Mouse (Mus musculus) liver, embryonic 13.5 days (tissue): ENCODE measurements around the gene Rab8a. TPM values are rescaled to one million over a fixed set of nuclear protein-coding genes. Genes with fewer than 3 reads are reported as not detected.

ENCODE experiments used
- ATAC-seq: fragments of 200-750 bp; cut with Nextera tagmentation; 2 replicates; pipeline ENCODE4 v1.8.0; 2017; ENCODE audit warnings: low read depth, mild to moderate bottlenecking, moderate number of reproducible peaks, moderate library complexity
- DNase-seq: peaks from one replicate; pipeline ENCODE4 v3.0.0; 2022
- H3K27ac ChIP-seq: fragments of 300-500 bp; sonication (generic); 2 replicates; pipeline ENCODE4 v1.5.1; 2015; ENCODE audit warnings: moderate library complexity, mild to moderate bottlenecking, inconsistent platforms
- H3K27me3 ChIP-seq: fragments of 300-500 bp; sonication (generic); 2 replicates; pipeline ENCODE4 v1.6.1; 2015; ENCODE audit warnings: mild to moderate bottlenecking, inconsistent platforms
- H3K36me3 ChIP-seq: fragments of 300-500 bp; sonication (generic); 2 replicates; pipeline ENCODE4 v1.6.1; 2015; ENCODE audit warnings: mild to moderate bottlenecking, inconsistent platforms
- H3K4me1 ChIP-seq: fragments of 300-500 bp; sonication (generic); replicated peaks from 2 replicates; pipeline ENCODE4 v1.6.1; 2015; ENCODE audit warnings: inconsistent platforms
- H3K4me2 ChIP-seq: fragments of 300-500 bp; sonication (generic); 2 replicates; pipeline ENCODE4 v1.6.1; 2015; ENCODE audit warnings: inconsistent platforms, mild to moderate bottlenecking, moderate library complexity
- H3K4me3 ChIP-seq: fragments of 300-500 bp; sonication (generic); replicated peaks from 2 replicates; pipeline ENCODE4 v1.5.1; 2015; ENCODE audit warnings: mild to moderate bottlenecking, inconsistent platforms
- H3K9ac ChIP-seq: fragments of 300-500 bp; sonication (generic); 2 replicates; pipeline ENCODE4 v1.6.1; 2015; ENCODE audit warnings: mild to moderate bottlenecking, inconsistent platforms
- H3K9me3 ChIP-seq: fragments of 300-500 bp; sonication (generic); replicated peaks from 2 replicates; pipeline ENCODE4 v1.6.1; 2016; ENCODE audit warnings: inconsistent platforms
- WGBS: fragments of 180-500 bp; shearing (Covaris S2); methylation state at CpG from one replicate; pipeline ENCODE4 v1.1.7; 2015; ENCODE audit not compliant: insufficient replicate concordance; 5-methylcytosine and 5-hydroxymethylcytosine counted together
- polyA plus RNA-seq: library from polyadenylated mRNA; unstranded; fragments of >200 nt; fragmentation: Nextera tagmentation; extraction: Ambion mirVana; gene quantifications from 2 replicates; pipeline ENCODE4 v1.2.1, GENCODE M21; 2015

Gene Rab8a
- polyA plus RNA-seq, 1 experiment from 2014 or later: 75.4 TPM

DNA sequence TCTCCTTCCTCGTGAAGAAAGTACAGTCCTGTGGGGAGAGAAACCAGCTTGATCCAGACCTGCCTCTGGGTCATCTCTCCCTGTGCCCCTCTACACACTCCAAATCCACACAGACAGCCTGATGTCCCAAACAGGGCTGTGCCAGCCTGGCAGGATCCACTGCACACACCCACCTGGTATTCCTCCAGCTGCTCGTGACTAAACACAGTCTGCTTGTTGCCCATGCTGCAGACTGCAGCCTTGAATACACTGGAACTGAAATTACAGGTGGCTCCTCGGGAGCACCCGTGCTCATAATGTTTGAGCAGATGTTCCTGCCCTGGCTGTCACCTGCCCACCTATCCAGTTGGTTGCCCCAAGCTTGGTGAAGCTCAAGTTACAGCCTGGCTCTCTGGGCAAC is 51.8 kb downstream of the Rab8a start, which contains the start of gene Cib3:
TSS of gene Cib3 (minus strand) at position 87 of the 400 bp plus-strand sequence.
- H3K27ac ChIP-seq: no peak within 1 kb of the TSS
- H3K9me3 ChIP-seq: no peaks in the 10 kb centered on the region
- H3K9ac ChIP-seq: no peak within 1 kb of the TSS; the same call in 1 of the 2 replicates
- H3K27me3 ChIP-seq: no peaks in the 10 kb centered on the region
- no peak for ATAC-seq
- H3K4me2 ChIP-seq: no peak within 1 kb of the TSS
- H3K4me3 ChIP-seq: no peak within 1 kb of the TSS
- 41% methylated on average over 4 of the region's 4 CpGs for WGBS
- 0 out of 2 replicates have a peak, but pooled peaks cover 3% of the 10 kb centered on the region for H3K4me1 ChIP-seq
- no peak for DNase-seq
- no peaks in the 10 kb centered on the region for H3K36me3 ChIP-seq

DNA sequence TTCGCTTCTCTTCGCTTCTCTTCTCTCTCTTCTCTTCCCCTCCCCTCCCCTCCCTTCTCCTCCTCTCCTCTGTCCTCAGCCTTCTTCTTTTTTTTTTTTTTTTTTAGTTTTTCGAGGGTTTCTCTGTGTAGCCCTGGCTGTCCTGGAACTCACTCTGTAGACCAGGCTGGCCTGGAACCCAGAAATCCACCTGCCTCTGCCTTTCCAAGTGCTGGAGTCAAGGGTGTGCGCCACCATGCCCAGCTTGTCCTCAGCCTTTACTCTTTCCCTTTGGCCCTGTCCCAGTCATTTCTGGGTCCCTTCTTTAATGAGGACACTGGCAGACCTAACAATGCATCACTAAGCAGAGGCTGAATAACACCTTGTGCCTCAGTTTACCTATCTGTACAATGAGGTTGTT is 52.5 kb downstream of the Rab8a start, which contains the start of gene Gm11034:
TSS of gene Gm11034 (minus strand) at position 101 of the 400 bp plus-strand sequence.
- H3K27ac ChIP-seq: no peak within 1 kb of the TSS
- no peak within 1 kb of the TSS for H3K4me2 ChIP-seq
- no peak within 1 kb of the TSS for H3K4me3 ChIP-seq
- no peaks in the 10 kb centered on the region for H3K36me3 ChIP-seq
- 82% methylated on average over 3 of the region's 4 CpGs for WGBS
- DNase-seq (no peak), ATAC-seq (no peak)
- no peak within 1 kb of the TSS for H3K9ac ChIP-seq
- no peaks in the 10 kb centered on the region for H3K9me3 ChIP-seq
- no peaks in the 10 kb centered on the region; the same call in 1 of the 2 replicates for H3K27me3 ChIP-seq
- H3K4me1 ChIP-seq: 0 out of 2 replicates have a peak, but pooled peaks cover 3% of the 10 kb centered on the region

- no peak overlapping the region for H3K27ac ChIP-seq
- WGBS: 42% methylated on average over 2 of the region's 2 CpGs
- H3K4me2 ChIP-seq: no peak overlapping the region
- no peaks in the 10 kb centered on the region; the same call in 1 of the 2 replicates for H3K27me3 ChIP-seq
- no peak for DNase-seq
- H3K9me3 ChIP-seq: no peaks in the 10 kb centered on the region
- H3K36me3 ChIP-seq: no peaks in the 10 kb centered on the region
- no peak overlapping the region for H3K9ac ChIP-seq
- H3K4me3 ChIP-seq: no peak overlapping the region
- no peak for ATAC-seq
- 0 out of 2 replicates have a peak, but pooled peaks cover 9% of the 10 kb centered on the region for H3K4me1 ChIP-seq
Observed at GRCm38 (mm10) chr8:72215060-72215459, 54.1 kb downstream of the Rab8a start.

GRCm38 (mm10) chr8:72215871-72216270 is 54.9 kb downstream of the Rab8a start:
- DNase-seq: no peak
- no peak for ATAC-seq
- Histone ChIP-seq H3K9me3 (no peaks in the 10 kb centered on the region), H3K4me3 (no peak overlapping the region), H3K9ac (no peak overlapping the region), H3K36me3 (no peaks in the 10 kb centered on the region), H3K27me3 (no peaks in the 10 kb centered on the region; the same call in 1 of the 2 replicates), H3K27ac (no peak overlapping the region), H3K4me2 (no peak overlapping the region), H3K4me1 (peaks cover 17% of the 10 kb centered on the region)
- WGBS: 9% methylated on average over 1 of the region's 1 CpGs

GRCm38 (mm10) chr8:72218781-72219540 is 58.0 kb downstream of the Rab8a start:
- peak overlapping the region; percentile 72 for H3K4me2 ChIP-seq
- ATAC-seq: no peak
- DNase-seq: no peak
- H3K27ac ChIP-seq: no peak overlapping the region
- 71% methylated on average over 10 of the region's 10 CpGs for WGBS
- peaks cover 26% of the 10 kb centered on the region for H3K4me1 ChIP-seq
- no peaks in the 10 kb centered on the region for H3K9me3 ChIP-seq
- no peak overlapping the region for H3K9ac ChIP-seq
- peak overlapping the region; percentile 78 for H3K4me3 ChIP-seq
- peaks cover 30% of the 10 kb centered on the region for H3K36me3 ChIP-seq
- no peaks in the 10 kb centered on the region; the same call in 1 of the 2 replicates for H3K27me3 ChIP-seq

DNA sequence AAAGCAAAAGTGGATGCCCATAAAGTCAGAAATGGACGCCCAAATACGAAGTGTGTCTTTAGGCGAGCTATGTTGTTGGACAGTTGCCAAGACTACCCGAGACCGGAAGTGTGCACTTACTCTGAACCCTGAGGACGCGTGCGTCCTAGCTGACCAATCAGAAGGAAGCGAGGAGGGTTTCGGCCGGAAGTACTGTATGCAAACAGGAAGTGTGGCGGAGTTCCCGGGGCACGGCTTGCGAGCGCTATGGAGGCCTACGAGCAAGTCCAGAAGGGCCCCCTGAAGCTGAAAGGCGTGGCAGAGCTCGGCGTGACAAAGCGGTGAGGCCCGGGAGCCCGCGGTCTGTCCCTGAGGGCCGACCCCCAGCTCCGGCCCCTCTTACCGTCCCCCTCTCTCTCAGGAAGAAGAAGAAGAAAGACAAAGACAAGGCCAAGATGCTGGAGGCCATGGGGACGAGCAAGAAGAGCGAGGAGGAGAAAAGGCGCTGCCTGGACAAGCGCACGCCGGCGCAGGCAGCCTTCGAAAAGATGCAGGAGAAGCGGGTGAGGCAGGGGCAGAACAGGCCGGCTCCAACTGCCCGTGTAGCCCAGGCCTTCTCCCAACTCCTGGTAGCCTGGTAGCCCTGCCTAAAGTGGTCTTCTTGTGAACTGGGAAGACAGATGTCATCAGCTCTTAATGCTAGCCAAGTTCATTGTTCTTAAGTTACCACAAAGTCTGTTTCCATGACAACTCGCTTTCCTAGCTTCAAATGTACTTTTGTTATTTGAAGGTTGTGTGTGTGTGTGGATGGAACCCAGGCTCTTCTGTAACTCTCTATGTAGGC is 58.8 kb downstream of the Rab8a start, which contains the start of gene Fam32a:
TSS of gene Fam32a (plus strand) at position 190 of the 823 bp plus-strand sequence.
- Histone ChIP-seq H3K27ac (peak within 1 kb of the TSS; percentile 88), H3K9me3 (no peaks in the 10 kb centered on the region), H3K9ac (peak within 1 kb of the TSS; percentile 81), H3K4me2 (peak within 1 kb of the TSS; percentile 72), H3K36me3 (peaks cover 34% of the 10 kb centered on the region), H3K4me3 (peak within 1 kb of the TSS; percentile 78), H3K4me1 (peaks cover 26% of the 10 kb centered on the region), H3K27me3 (no peaks in the 10 kb centered on the region; the same call in 1 of the 2 replicates)
- WGBS: 7% methylated on average over 39 of the region's 39 CpGs
- DNase-seq (peak; percentile 92), ATAC-seq (peak; percentile 98)

- Histone ChIP-seq H3K27me3 (no peaks in the 10 kb centered on the region; the same call in 1 of the 2 replicates), H3K4me1 (peaks cover 26% of the 10 kb centered on the region), H3K36me3 (peaks cover 34% of the 10 kb centered on the region), H3K9ac (peak overlapping the region; percentile 81), H3K9me3 (no peaks in the 10 kb centered on the region), H3K27ac (peak overlapping the region; percentile 88), H3K4me2 (peak overlapping the region; percentile 72), H3K4me3 (peak overlapping the region; percentile 78)
- DNase-seq (no peak), ATAC-seq (no peak)
- WGBS: 77% methylated on average over 4 of the region's 4 CpGs
Observed at GRCm38 (mm10) chr8:72220758-72221157, 59.8 kb downstream of the Rab8a start.

GRCm38 (mm10) chr8:72222656-72223055 is 61.7 kb downstream of the Rab8a start:
- Histone ChIP-seq H3K4me3 (no peak overlapping the region), H3K27me3 (no peaks in the 10 kb centered on the region; the same call in 1 of the 2 replicates), H3K9me3 (no peaks in the 10 kb centered on the region), H3K4me2 (no peak overlapping the region), H3K36me3 (peaks cover 34% of the 10 kb centered on the region), H3K9ac (no peak overlapping the region), H3K27ac (no peak overlapping the region), H3K4me1 (peaks cover 23% of the 10 kb centered on the region)
- DNase-seq (no peak), ATAC-seq (no peak)
- WGBS: 83% methylated on average over 5 of the region's 5 CpGs

Other genes with a start within 250 kb of the Rab8a start
- 9.0 and 11.9 TPM in 2 replicates for gene Zfp961, start 210.2 kb upstream of the Rab8a start, polyA plus RNA-seq
- gene Cyp4f18, start 151.6 kb upstream of the Rab8a start, polyA plus RNA-seq: 1.6 and 1.9 TPM in 2 replicates
- gene Olfr372, start 120.0 kb upstream of the Rab8a start, polyA plus RNA-seq: not detected in 2 replicates
- gene Olfr373, start 78.0 kb upstream of the Rab8a start, polyA plus RNA-seq: 0.03 TPM in 2 replicates
- gene Olfr374, start 54.2 kb upstream of the Rab8a start, polyA plus RNA-seq: not detected in 2 replicates
- gene Tpm4, start 26.2 kb upstream of the Rab8a start, polyA plus RNA-seq: 110 and 131 TPM in 2 replicates
- gene Hsh2d, start 28.4 kb downstream of the Rab8a start, polyA plus RNA-seq: 0.16 and 0.29 TPM in 2 replicates
- gene Cib3, start 51.6 kb downstream of the Rab8a start, polyA plus RNA-seq: not detected in 2 replicates
- not detected in 2 replicates for gene Gm11034, start 52.4 kb downstream of the Rab8a start, polyA plus RNA-seq
- gene Fam32a, start 58.5 kb downstream of the Rab8a start, polyA plus RNA-seq: 38.8 and 43.4 TPM in 2 replicates
- 64.1 and 67.7 TPM in 2 replicates for gene Ap1m1, start 78.8 kb downstream of the Rab8a start, polyA plus RNA-seq
- 8.9 and 11.2 TPM in 2 replicates for gene Gm10282, start 144.1 kb downstream of the Rab8a start, polyA plus RNA-seq
- 2.1 and 2.9 TPM in 2 replicates for gene Klf2, start 157.8 kb downstream of the Rab8a start, polyA plus RNA-seq